Mouse (Mus musculus): ENCODE results near the gene Gm10842. TPM values are rescaled to one million over a fixed set of nuclear protein-coding genes. Genes with fewer than 3 reads are reported as not detected.

Gm10842 gene
- polyA plus RNA-seq, 1 experiment from 2014 or later, result not detected

DNA sequence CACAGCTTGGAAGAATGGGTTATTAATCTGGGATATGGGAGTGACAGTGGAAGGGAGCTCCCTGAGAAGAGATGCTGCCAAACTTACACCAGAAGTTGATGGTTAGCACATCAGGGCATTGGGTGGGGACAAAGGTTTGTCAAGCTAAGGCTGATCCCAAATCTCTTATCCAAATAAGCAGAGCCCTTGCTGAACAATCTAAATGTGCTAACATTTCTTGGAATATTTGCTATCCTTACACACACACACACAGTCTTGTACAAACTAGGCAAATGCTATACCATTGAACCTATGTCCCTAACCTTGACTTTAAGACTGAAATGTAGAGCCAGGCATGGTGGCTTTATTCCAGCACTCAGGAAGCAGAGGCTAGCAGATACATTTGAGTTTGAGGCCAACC lies 3.1 kb upstream of the Gm10842 start:
- Histone ChIP-seq H3K27me3 (no peaks in the 10 kb centered on the region), H3K27ac (no peak overlapping the region), H3K9ac (no peak overlapping the region), H3K9me3 (replicated peaks) (no peaks in the 10 kb centered on the region), H3K36me3 (peaks cover 28% of the 10 kb centered on the region), H3K4me2 (no peak overlapping the region), H3K4me1 (peaks cover 5% of the 10 kb centered on the region; the same call in 1 of the 2 replicates), H3K4me3 (replicated peaks) (no peak overlapping the region)
- no peak for ATAC-seq (replicated peaks; ENCODE audit: low FRiP score)

DNA sequence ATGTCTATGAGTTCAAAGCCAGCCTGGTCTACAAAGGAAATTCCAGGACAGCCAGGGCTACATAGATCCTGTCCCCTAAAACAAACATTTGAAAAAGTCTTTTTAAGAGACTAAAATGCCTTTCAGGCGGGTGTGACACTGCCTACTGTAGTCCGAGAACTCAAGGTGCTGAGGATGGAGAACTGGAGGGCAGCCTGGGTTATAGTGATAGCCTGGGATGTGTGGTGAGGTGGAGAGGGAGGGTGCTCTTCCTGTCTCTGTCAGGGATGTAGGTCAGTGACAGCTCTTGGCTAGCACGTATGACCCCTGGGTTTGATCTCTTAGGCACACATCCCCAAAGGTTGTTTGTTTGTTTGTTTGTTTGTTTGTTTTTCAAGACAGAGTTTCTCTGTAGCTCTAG lies 2.6 kb upstream of the Gm10842 start:
- Histone ChIP-seq H3K27ac (no peak overlapping the region), H3K9me3 (replicated peaks) (no peaks in the 10 kb centered on the region), H3K4me1 (peaks cover 5% of the 10 kb centered on the region; the same call in 1 of the 2 replicates), H3K4me2 (no peak overlapping the region), H3K9ac (no peak overlapping the region), H3K36me3 (peaks cover 23% of the 10 kb centered on the region), H3K4me3 (replicated peaks) (no peak overlapping the region), H3K27me3 (no peaks in the 10 kb centered on the region)
- 76% methylated on average over 3 of the region's 3 CpGs for WGBS
- ATAC-seq (replicated peaks; ENCODE audit: low FRiP score), result no peak

DNA sequence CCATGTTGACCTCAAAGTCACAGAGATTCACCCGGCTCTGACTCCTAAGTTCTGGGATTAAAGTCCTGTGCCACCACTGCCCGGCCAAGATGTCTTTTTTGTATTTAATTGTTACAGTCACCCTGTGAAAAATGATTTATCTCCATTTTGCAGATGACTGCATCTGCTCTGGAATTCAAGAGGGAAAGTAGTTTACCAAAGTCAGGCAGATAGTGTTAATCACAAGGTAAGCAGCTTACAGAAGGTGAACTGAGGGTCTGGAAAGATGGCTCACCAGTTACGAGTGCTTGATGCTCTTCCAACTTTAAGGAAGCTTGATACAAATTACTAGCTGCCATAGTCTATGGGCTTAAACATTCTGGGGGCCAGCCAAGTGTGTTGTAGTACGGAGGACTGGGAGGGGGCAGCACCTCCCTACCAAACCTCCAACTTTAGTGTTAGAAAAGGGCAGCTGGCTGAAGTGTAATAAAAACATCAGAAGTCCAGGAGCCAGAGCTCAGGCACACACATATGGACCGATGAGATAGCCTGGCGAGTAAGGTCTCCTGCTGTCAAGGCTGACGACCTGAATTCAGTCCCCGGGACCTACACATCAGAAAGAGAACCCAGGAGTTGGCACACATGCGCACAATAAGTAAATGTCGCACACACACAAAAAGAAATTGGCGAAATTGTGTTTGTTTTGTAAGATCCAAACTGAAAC lies 2.0 kb upstream of the Gm10842 start:
- Histone ChIP-seq H3K36me3 (peaks cover 17% of the 10 kb centered on the region), H3K27ac (no peak overlapping the region), H3K27me3 (no peaks in the 10 kb centered on the region), H3K9ac (no peak overlapping the region), H3K4me2 (no peak overlapping the region), H3K4me3 (replicated peaks) (no peak overlapping the region), H3K9me3 (replicated peaks) (no peaks in the 10 kb centered on the region), H3K4me1 (peaks cover 5% of the 10 kb centered on the region; the same call in 1 of the 2 replicates)
- no peak for ATAC-seq (replicated peaks; ENCODE audit: low FRiP score)
- 65% methylated on average over 11 of the region's 11 CpGs for WGBS

DNA sequence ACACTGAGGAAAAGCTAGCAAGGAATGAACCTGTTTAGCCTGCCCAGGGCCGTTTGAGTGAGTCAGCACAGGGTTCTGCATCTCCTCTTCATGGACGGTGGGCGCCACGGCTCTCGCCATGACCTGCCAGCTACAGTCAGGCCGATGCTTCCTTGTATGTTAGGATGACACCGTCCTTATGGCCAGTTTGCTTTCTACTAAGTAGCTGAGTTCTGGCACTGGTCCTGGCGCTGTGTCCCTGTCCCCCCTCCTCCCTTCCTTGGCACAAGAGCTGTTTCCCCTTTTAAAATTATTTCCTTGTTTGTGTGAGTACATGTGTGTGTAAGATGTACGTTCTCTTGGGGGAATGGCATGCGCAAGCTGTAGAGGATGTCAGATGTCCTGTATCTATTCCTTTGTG lies 1.5 kb upstream of the Gm10842 start:
- Histone ChIP-seq H3K9me3 (replicated peaks) (no peaks in the 10 kb centered on the region), H3K4me2 (no peak overlapping the region), H3K36me3 (peaks cover 12% of the 10 kb centered on the region), H3K4me1 (peaks cover 5% of the 10 kb centered on the region; the same call in 1 of the 2 replicates), H3K27ac (no peak overlapping the region), H3K9ac (no peak overlapping the region), H3K4me3 (replicated peaks) (no peak overlapping the region), H3K27me3 (no peaks in the 10 kb centered on the region)
- no peak for ATAC-seq (replicated peaks; ENCODE audit: low FRiP score)
- WGBS, result 75% methylated on average over 10 of the region's 10 CpGs

DNA sequence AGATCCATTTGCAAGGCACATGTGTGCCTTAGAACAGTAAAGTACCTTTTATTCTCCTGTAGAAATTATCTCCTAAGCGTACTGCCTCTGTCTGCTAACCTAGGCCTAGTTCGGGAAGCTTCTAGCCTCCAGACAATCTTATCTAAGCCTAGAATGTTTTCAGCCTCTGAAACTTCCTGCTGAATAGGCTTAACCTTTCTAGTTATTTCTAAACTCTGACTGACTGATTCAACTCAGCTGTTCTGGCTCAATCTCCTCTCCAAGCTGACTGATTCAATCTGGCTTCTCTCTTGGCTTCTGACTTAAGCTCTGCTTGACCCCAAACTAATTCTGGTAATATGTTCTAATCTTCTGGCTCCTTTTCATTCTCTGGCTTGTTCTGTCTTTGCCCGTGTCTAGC lies 2.7 kb downstream of the Gm10842 start:
- Histone ChIP-seq H3K27ac (no peak overlapping the region), H3K27me3 (no peaks in the 10 kb centered on the region), H3K9ac (no peak overlapping the region), H3K36me3 (no peaks in the 10 kb centered on the region), H3K9me3 (replicated peaks) (no peaks in the 10 kb centered on the region), H3K4me3 (replicated peaks) (no peak overlapping the region), H3K4me2 (no peak overlapping the region), H3K4me1 (peaks cover 31% of the 10 kb centered on the region)
- WGBS, result 72% methylated on average over 3 of the region's 3 CpGs
- ATAC-seq (replicated peaks; ENCODE audit: low FRiP score), result no peak

DNA sequence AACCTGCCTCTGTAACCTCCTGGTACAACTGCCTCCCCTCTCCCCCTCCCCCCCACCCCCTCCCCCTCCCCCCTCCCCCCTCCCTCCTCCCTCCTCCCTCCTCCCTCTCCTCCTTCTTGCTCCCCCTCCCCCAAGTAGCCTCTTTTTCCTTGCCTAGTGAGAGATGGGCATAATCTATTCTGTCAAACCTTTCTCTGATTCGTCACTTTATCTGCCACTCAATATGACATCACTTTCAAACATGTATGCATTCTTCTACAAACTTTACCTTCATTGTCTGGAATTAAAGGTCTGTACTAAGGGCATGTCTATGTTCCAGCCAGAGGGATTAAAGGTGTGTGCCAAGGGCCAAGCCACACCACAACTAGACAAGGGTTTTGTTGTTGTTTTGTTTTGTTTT lies 3.1 kb downstream of the Gm10842 start:
- Histone ChIP-seq H3K4me2 (no peak overlapping the region), H3K27me3 (no peaks in the 10 kb centered on the region), H3K9ac (no peak overlapping the region), H3K4me1 (peaks cover 30% of the 10 kb centered on the region), H3K4me3 (replicated peaks) (no peak overlapping the region), H3K9me3 (replicated peaks) (no peaks in the 10 kb centered on the region), H3K27ac (no peak overlapping the region), H3K36me3 (no peaks in the 10 kb centered on the region)
- ATAC-seq (replicated peaks; ENCODE audit: low FRiP score), result no peak
- WGBS, result 100% methylated on average over 1 of the region's 1 CpGs

DNA sequence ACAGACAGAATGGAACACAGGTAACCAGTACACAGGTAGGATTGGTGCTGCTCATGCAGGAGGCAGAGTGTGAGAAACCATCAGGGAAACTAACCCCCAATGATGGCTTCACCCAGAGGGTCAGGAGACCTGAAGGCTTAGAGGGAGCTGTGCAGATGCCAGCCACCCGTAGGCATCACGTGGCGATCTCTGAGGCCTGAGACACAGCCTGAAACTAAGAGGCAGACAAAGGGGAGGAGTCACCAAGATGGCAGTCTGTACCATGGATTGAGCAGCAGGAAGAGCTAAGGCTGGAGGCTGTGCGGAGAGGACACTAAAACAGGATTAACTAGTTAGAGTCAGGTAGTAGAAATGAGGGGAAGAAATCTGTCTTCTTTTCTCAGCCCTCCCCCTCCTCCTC lies 4.0 kb downstream of the Gm10842 start:
- no peak; the same call in 1 of the 2 replicates for ATAC-seq (replicated peaks; ENCODE audit: low FRiP score)
- no peaks in the 10 kb centered on the region for H3K27me3 ChIP-seq
- 57% methylated on average over 4 of the region's 4 CpGs for WGBS

DNA sequence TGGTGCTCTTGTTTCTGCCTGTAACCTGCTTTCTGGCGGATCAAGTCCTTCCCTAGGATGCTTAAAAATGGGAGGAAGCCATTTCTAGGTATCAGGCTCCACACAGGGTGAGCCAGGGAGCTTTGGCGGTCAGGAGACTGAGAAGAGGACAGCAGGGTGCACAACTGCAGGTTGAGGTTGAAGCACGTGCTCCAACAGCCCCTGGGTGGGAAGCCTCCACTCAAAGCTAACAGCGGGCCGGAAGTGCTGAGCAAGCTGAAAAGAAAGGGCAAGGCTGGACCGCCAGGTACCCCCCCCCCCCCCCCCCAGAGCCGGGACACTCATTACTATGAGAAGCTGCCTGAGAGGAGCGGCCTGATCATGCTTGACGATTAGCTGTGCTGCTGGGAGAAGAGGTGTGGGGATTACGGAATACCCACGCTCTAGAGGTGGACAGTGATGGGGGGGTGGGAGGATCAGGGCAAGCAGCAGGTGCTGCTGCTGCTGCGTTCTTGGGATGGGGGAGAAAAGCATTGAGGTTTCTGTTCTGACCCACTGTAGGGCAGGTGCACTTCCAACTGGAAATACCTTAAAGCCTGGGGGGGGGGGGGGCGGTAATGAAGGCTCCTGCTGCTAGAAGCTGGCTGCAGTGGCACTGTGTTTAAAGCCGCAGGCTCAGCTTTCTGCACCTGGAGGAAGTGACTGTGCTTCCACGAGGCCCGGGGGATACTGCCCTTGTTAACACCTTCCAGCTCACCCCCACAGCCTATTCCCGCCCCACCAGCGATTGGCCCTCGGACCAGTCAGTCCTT lies 4.7 kb downstream of the Gm10842 start:
- no peaks in the 10 kb centered on the region for H3K27me3 ChIP-seq
- peak; percentile 55 for ATAC-seq (replicated peaks; ENCODE audit: low FRiP score)
- WGBS, result 16% methylated on average over 19 of the region's 19 CpGs
- H3K9ac ChIP-seq, result no peak overlapping the region
- no peak overlapping the region for H3K27ac ChIP-seq
- H3K36me3 ChIP-seq, result no peaks in the 10 kb centered on the region
- no peak overlapping the region for H3K4me3 ChIP-seq (replicated peaks)
- peaks cover 26% of the 10 kb centered on the region for H3K4me1 ChIP-seq
- peak overlapping the region; percentile 33 for H3K4me2 ChIP-seq
- no peaks in the 10 kb centered on the region for H3K9me3 ChIP-seq (replicated peaks)

More for the DNA sequence above, 4.0 kb downstream of the Gm10842 start:
- no peak overlapping the region for H3K4me3 ChIP-seq (replicated peaks)
- no peak overlapping the region for H3K4me2 ChIP-seq
- H3K9me3 ChIP-seq (replicated peaks), result no peaks in the 10 kb centered on the region
- H3K27ac ChIP-seq, result no peak overlapping the region
- no peak overlapping the region for H3K9ac ChIP-seq
- no peaks in the 10 kb centered on the region for H3K36me3 ChIP-seq
- H3K4me1 ChIP-seq, result peaks cover 26% of the 10 kb centered on the region

DNA sequence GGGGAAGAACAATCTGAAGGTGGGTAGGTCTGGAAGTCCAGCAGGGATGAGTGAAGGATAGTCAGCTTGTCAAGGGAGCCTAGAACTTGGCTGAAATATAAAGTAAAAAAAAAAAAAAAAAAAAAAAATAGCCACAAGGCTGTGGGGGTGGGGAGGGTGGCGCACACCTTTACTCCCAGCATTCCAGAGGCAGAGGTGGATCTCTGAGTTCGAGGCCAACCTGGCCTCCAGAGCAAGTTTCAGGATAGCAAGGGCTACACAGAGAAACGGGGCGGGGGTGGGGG lies 5.3 kb downstream of the Gm10842 start:
- no peak for ATAC-seq (replicated peaks; ENCODE audit: low FRiP score)
- Histone ChIP-seq H3K9me3 (replicated peaks) (no peaks in the 10 kb centered on the region), H3K4me3 (replicated peaks) (no peak overlapping the region), H3K4me2 (peak overlapping the region; percentile 33), H3K9ac (no peak overlapping the region), H3K27ac (no peak overlapping the region), H3K27me3 (no peaks in the 10 kb centered on the region), H3K36me3 (no peaks in the 10 kb centered on the region), H3K4me1 (peaks cover 26% of the 10 kb centered on the region)
- 67% methylated on average over 1 of the region's 4 CpGs for WGBS

DNA sequence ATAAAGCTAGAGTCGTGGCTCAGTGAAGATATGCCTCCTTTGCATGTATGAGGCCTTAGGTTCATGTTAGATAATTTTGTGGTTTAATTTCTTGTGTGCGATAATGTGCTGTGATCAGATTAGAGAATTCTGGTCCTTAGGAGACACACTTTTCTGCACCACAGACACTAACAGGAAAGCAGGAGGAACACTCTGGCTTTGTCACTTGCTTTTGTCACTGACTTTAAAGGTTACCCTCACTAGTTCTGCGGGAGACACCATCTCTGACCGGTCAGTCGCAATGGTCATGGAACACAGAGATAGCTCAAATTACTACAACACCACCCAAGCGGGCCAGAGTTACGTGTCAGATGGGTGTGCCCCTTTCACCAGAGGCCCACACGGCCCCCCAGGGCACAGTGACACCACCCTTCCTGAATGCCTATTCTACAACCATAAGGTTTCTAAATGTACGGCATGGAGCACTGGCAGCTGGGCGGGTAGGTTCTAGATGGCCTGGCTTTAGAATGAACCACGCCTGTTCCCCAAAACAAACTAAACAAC lies 5.7 kb downstream of the Gm10842 start:
- Histone ChIP-seq H3K4me1 (peaks cover 26% of the 10 kb centered on the region), H3K9ac (no peak overlapping the region), H3K4me2 (no peak overlapping the region), H3K36me3 (no peaks in the 10 kb centered on the region), H3K4me3 (replicated peaks) (no peak overlapping the region), H3K9me3 (replicated peaks) (no peaks in the 10 kb centered on the region), H3K27ac (no peak overlapping the region), H3K27me3 (no peaks in the 10 kb centered on the region)
- peak; percentile 59 for ATAC-seq (replicated peaks; ENCODE audit: low FRiP score)
- 55% methylated on average over 11 of the region's 11 CpGs for WGBS

DNA sequence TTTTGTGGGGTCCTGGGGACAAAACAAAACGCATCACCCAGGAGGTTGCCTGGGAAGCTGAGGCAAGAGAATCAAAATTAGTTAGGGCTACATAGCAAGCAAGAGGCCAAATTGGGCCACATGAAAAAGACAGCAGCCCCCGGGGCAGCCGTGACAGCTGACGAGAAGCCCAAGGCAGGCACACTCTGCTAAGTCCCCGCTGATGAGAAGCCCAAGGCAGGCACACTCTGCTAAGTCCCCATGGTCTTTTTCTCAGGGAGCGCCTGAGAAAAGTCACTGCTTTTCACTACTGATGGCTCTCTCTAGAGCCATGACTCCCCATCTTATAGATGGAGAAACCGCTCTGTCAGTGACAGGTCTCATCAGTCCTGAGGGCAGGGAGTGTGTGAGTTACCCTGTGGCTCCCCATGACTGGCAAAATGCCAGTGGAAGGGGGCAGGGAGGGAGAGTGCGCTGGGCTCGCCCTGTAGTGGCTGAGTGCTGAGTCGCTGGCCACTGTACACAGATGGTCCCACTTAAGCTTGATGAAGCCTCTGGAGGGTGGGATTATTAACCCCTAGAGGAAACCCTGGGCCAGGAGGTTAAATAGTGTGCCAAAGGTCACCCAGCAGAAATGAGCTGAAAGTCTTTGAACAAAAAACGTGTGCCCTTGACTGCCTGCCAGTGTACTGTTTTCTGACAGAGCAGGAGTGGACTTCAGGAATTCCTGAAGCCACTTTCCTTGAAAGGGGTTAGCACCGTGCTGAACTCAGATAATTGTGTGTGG lies 6.6 kb downstream of the Gm10842 start:
- Histone ChIP-seq H3K36me3 (no peaks in the 10 kb centered on the region), H3K4me2 (no peak overlapping the region), H3K27me3 (no peaks in the 10 kb centered on the region), H3K4me1 (peaks cover 26% of the 10 kb centered on the region), H3K9me3 (replicated peaks) (no peaks in the 10 kb centered on the region), H3K4me3 (replicated peaks) (no peak overlapping the region), H3K9ac (no peak overlapping the region), H3K27ac (0 out of 2 replicates have a peak overlapping the region, but pooled peaks have one; percentile 33)
- peak; percentile 83 for ATAC-seq (replicated peaks; ENCODE audit: low FRiP score)
- 23% methylated on average over 12 of the region's 12 CpGs for WGBS

DNA sequence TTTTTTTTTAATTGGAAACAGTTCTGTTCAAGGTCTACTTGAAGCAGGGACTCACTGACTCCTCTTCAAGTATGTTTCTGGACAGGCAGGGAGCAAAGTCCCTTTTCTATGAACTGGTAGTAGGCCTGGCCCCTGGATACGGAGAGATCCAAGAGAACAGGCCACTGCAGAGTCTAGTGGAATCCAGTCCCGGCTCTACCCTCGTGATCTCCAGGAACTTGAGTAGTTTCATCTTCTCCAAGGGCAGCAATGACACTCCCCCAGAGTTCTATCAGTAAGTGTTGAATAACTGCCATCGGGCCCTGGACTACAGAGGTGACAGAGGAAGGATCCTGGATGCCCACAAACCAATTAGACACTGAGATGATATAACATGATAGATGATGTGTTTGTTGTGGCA lies 9.2 kb downstream of the Gm10842 start:
- no peak for ATAC-seq (replicated peaks; ENCODE audit: low FRiP score)
- peaks cover 26% of the 10 kb centered on the region for H3K4me1 ChIP-seq
- no peak overlapping the region for H3K9ac ChIP-seq
- H3K9me3 ChIP-seq (replicated peaks), result no peaks in the 10 kb centered on the region
- no peak overlapping the region for H3K4me2 ChIP-seq
- WGBS, result 34% methylated on average over 4 of the region's 4 CpGs
- no peak overlapping the region for H3K4me3 ChIP-seq (replicated peaks)
- H3K27me3 ChIP-seq, result no peaks in the 10 kb centered on the region
- 0 out of 2 replicates have a peak overlapping the region, but pooled peaks have one; percentile 32 for H3K27ac ChIP-seq
- H3K36me3 ChIP-seq, result no peaks in the 10 kb centered on the region

All from kidney, embryonic 15.5 days (tissue).